Mouse (Mus musculus): ENCODE data around the gene Pcbd1. TPM values are rescaled to one million over a fixed set of nuclear protein-coding genes. Genes with fewer than 3 reads are reported as not detected.
A peak's percentile ranks its signal among the peaks of the same experiment; 100 is the strongest.

Pcbd1 gene
- polyA plus RNA-seq, 1 experiment: 26.3 TPM

- TF ChIP-seq CTCF (IDR thresholded peaks at IDR 0.05; ENCODE audit: borderline replicate concordance, insufficient read depth, low read depth, low read length) (no peak), POLR2A (IDR thresholded peaks at IDR 0.05; ENCODE audit: borderline replicate concordance, insufficient read depth, low read length) (no peak)
- 95% methylated on average over 3 of the region's 3 CpGs for WGBS
- H3K27me3 ChIP-seq (ENCODE audit: control insufficient read depth, insufficient read depth, low read length): no peaks in the 10 kb centered on the region
- H3K4me1 ChIP-seq (ENCODE audit: control insufficient read depth, insufficient read depth, low read length): 0 out of 2 replicates have a peak, but pooled peaks cover 2% of the 10 kb centered on the region
- no peak overlapping the region for H3K27ac ChIP-seq (ENCODE audit: insufficient read depth, low read length)
- no peak overlapping the region for H3K4me3 ChIP-seq (replicated peaks; ENCODE audit: insufficient read depth, low read depth, low read length)
- DNase-seq: no peak
Observed at GRCm38 (mm10) chr10:61075607-61076006, 13.5 kb upstream of the Pcbd1 start.

DNA sequence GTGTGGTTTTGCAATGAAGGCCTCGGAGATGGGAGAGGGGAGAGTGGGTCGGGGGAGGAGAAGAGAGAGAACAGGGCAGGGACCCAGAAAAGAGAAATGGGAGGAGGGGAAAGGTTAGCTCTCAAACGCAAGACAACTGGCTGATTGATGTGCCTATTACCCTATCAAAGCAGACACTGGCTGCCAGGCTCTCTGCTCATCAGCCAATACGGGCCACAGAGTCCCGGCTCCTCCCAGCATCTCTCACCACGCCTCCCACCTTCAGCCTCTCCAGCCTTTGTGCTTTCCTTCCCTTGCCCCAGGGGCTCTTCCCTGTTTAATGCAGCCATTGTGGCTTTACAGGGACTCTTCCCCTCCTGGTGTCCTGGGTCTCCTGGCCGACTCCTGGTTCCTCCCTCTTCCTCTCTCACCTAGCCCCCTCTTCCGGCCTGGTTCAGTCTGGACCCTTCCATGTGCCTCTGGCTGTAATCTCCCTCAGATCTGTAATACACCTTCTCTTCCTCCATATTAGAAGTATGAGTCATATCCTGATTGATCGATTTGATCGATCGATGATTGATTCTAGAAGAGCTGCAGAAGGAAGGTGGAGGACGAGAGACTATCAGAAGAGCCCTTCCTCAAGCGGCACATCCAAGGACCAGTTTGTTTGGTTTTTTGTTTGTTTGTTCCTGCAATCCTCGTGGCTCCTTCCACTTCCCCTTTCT lies 8.8 kb upstream of the Pcbd1 start:
- peak overlapping the region; percentile 33 for H3K4me3 ChIP-seq (replicated peaks; ENCODE audit: insufficient read depth, low read depth, low read length)
- WGBS: 49% methylated on average over 14 of the region's 14 CpGs
- no peaks in the 10 kb centered on the region for H3K4me1 ChIP-seq (ENCODE audit: control insufficient read depth, insufficient read depth, low read length)
- peak in 1 of 2 experiments; percentile 74 for DNase-seq
- no peaks in the 10 kb centered on the region for H3K27me3 ChIP-seq (ENCODE audit: control insufficient read depth, insufficient read depth, low read length)
- H3K27ac ChIP-seq (ENCODE audit: insufficient read depth, low read length): no peak overlapping the region
- TF ChIP-seq CTCF (IDR thresholded peaks at IDR 0.05; ENCODE audit: borderline replicate concordance, insufficient read depth, low read depth, low read length) (no peak), POLR2A (IDR thresholded peaks at IDR 0.05; ENCODE audit: borderline replicate concordance, insufficient read depth, low read length) (no peak)

DNA sequence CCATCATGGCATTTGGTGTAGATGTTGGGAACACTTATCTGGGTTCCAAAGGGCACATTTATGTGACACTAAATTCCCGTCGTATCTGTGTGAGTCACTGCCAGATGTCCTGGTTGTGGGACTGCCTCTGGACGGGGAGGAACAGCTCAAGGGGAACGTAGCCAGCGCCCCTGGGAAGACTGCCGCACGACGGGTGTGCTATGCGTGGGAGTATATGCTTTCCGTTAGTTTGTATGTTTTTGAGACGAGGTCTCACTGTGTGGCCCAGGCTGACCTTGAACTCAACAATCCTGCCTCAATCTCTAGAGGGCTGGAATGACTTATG lies 8.2 kb upstream of the Pcbd1 start:
- Histone ChIP-seq H3K4me3 (replicated peaks; ENCODE audit: insufficient read depth, low read depth, low read length) (no peak overlapping the region), H3K27ac (ENCODE audit: insufficient read depth, low read length) (no peak overlapping the region), H3K4me1 (ENCODE audit: control insufficient read depth, insufficient read depth, low read length) (no peaks in the 10 kb centered on the region), H3K27me3 (ENCODE audit: control insufficient read depth, insufficient read depth, low read length) (no peaks in the 10 kb centered on the region)
- DNase-seq: no peak
- 86% methylated on average over 11 of the region's 11 CpGs for WGBS
- TF ChIP-seq CTCF (IDR thresholded peaks at IDR 0.05; ENCODE audit: borderline replicate concordance, insufficient read depth, low read depth, low read length): no peak
- no peak for TF ChIP-seq POLR2A (IDR thresholded peaks at IDR 0.05; ENCODE audit: borderline replicate concordance, insufficient read depth, low read length)

- TF ChIP-seq CTCF (IDR thresholded peaks at IDR 0.05; ENCODE audit: borderline replicate concordance, insufficient read depth, low read depth, low read length): no peak
- peaks cover 13% of the 10 kb centered on the region for H3K4me1 ChIP-seq (ENCODE audit: control insufficient read depth, insufficient read depth, low read length)
- no peak overlapping the region for H3K27ac ChIP-seq (ENCODE audit: insufficient read depth, low read length)
- H3K4me3 ChIP-seq (replicated peaks; ENCODE audit: insufficient read depth, low read depth, low read length): no peak overlapping the region
- no peaks in the 10 kb centered on the region for H3K27me3 ChIP-seq (ENCODE audit: control insufficient read depth, insufficient read depth, low read length)
- 99% methylated on average over 2 of the region's 2 CpGs for WGBS
- DNase-seq: no peak
Observed at GRCm38 (mm10) chr10:61085364-61085763, 3.8 kb upstream of the Pcbd1 start.

DNA sequence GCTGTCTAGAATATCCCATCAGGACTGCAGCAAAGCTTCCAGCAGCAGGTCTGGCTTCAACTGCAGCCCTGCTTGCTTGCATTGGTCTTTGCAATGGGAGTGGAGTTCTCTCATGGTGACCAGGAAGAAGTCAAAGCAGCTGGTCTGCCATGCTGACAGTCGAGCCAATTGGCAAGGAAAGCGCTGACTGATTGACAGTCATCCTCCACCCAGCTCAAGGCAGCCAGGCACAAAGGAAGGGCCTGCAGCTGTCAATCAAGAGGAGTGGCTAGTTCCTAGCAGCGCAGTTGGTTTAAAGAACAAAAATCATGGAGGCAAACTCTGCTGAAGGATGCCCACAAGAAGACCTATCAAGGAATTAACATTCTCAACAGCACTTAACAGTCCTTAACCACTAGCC lies 2.6 kb upstream of the Pcbd1 start:
- WGBS: 55% methylated on average over 3 of the region's 3 CpGs
- H3K4me3 ChIP-seq (replicated peaks; ENCODE audit: insufficient read depth, low read depth, low read length): no peak overlapping the region
- TF ChIP-seq POLR2A (IDR thresholded peaks at IDR 0.05; ENCODE audit: borderline replicate concordance, insufficient read depth, low read length): no peak
- no peak overlapping the region for H3K27ac ChIP-seq (ENCODE audit: insufficient read depth, low read length)
- no peaks in the 10 kb centered on the region for H3K27me3 ChIP-seq (ENCODE audit: control insufficient read depth, insufficient read depth, low read length)
- H3K4me1 ChIP-seq (ENCODE audit: control insufficient read depth, insufficient read depth, low read length): peaks cover 15% of the 10 kb centered on the region
- DNase-seq: no peak

GRCm38 (mm10) chr10:61088468-61088867 lies 663 bp upstream of the Pcbd1 start:
- no peak overlapping the region for H3K27ac ChIP-seq (ENCODE audit: insufficient read depth, low read length)
- 94% methylated on average over 3 of the region's 3 CpGs for WGBS
- DNase-seq: no peak
- TF ChIP-seq POLR2A (IDR thresholded peaks at IDR 0.05; ENCODE audit: borderline replicate concordance, insufficient read depth, low read length): no peak
- TF ChIP-seq CTCF (IDR thresholded peaks at IDR 0.05; ENCODE audit: borderline replicate concordance, insufficient read depth, low read depth, low read length): no peak
- H3K4me1 ChIP-seq (ENCODE audit: control insufficient read depth, insufficient read depth, low read length): peaks cover 15% of the 10 kb centered on the region
- H3K27me3 ChIP-seq (ENCODE audit: control insufficient read depth, insufficient read depth, low read length): no peaks in the 10 kb centered on the region
- no peak overlapping the region for H3K4me3 ChIP-seq (replicated peaks; ENCODE audit: insufficient read depth, low read depth, low read length)

DNA sequence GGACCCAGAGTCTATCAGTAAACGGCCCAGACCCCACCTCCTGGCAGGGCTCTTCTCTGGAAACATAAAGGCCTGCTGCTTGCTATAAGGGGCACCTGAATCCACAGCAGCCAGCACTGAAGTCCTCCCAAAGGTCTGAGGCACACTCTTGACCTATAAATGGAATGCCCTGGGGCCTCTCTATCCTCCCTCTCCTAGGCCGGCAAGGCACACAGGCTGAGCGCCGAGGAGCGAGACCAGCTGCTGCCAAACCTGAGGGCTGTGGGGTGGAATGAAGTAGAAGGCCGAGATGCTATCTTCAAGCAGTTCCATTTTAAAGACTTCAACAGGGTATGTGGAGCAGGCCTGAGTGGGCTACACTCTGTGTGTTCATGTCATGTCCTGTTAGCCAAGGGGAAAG lies 2.7 kb downstream of the Pcbd1 start:
- WGBS: 79% methylated on average over 6 of the region's 6 CpGs
- H3K27ac ChIP-seq (ENCODE audit: insufficient read depth, low read length): no peak overlapping the region
- no peak overlapping the region for H3K4me3 ChIP-seq (replicated peaks; ENCODE audit: insufficient read depth, low read depth, low read length)
- H3K4me1 ChIP-seq (ENCODE audit: control insufficient read depth, insufficient read depth, low read length): peaks cover 15% of the 10 kb centered on the region
- no peak for TF ChIP-seq POLR2A (IDR thresholded peaks at IDR 0.05; ENCODE audit: borderline replicate concordance, insufficient read depth, low read length)
- no peak for TF ChIP-seq CTCF (IDR thresholded peaks at IDR 0.05; ENCODE audit: borderline replicate concordance, insufficient read depth, low read depth, low read length)
- no peak for DNase-seq
- no peaks in the 10 kb centered on the region for H3K27me3 ChIP-seq (ENCODE audit: control insufficient read depth, insufficient read depth, low read length)

DNA sequence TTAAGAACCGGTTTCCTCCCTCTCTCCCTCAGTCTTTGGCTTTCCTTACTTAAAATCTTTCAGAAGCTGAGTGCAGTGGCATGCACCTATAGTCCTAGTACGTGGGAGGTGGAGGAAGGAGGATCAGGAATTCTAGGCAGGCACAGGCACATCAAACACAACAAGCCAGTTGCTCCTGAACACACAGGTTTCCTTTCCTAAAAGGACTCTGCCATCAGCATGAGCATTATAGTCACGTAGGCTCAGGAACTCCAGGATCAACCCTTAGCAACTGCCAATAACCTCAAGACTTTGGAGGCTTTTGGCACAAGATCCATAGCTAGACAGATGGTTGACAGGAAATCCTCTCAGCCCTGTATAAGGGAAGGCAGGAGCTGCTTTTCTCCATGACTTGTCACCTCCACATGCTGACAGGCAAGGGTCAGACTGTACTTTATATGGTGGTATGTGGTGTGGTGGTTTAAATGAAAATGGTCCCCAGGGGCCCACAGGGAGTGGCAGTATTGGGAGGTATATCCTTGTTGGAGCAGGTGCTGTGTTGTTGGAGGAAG lies 14.5 kb downstream of the Pcbd1 start:
- DNase-seq: peak; percentile 48 to 84
- 42% methylated on average over 3 of the region's 3 CpGs for WGBS
- 0 out of 2 replicates have a peak overlapping the region, but pooled peaks have one; percentile 22 for H3K27ac ChIP-seq (ENCODE audit: insufficient read depth, low read length)
- peaks cover 8% of the 10 kb centered on the region; the same call in 1 of the 2 replicates for H3K4me1 ChIP-seq (ENCODE audit: control insufficient read depth, insufficient read depth, low read length)
- no peak overlapping the region for H3K4me3 ChIP-seq (replicated peaks; ENCODE audit: insufficient read depth, low read depth, low read length)
- TF ChIP-seq POLR2A (IDR thresholded peaks at IDR 0.05; ENCODE audit: borderline replicate concordance, insufficient read depth, low read length): no peak
- TF ChIP-seq CTCF (IDR thresholded peaks at IDR 0.05; ENCODE audit: borderline replicate concordance, insufficient read depth, low read depth, low read length): no peak
- H3K27me3 ChIP-seq (ENCODE audit: control insufficient read depth, insufficient read depth, low read length): no peaks in the 10 kb centered on the region

Measured in cerebellum, adult 2 months (tissue).